Mouse (Mus musculus) heart, embryonic 12.5 days (tissue): ENCODE measurements around the gene Sfxn5. TPM values are rescaled to one million over a fixed set of nuclear protein-coding genes. Genes with fewer than 3 reads are reported as not detected.

ENCODE experiments used
- ATAC-seq: fragments of 200-750 bp; cut with Nextera tagmentation; 2 replicates; pipeline ENCODE4 v1.8.0; 2017; ENCODE audit warnings: moderate TSS enrichment, moderate library complexity; ENCODE audit not compliant: insufficient number of reproducible peaks, low FRiP score
- H3K27ac ChIP-seq: fragments of 300-500 bp; sonication (generic); 2 replicates; pipeline ENCODE4 v1.5.1; 2016; ENCODE audit warnings: mild to moderate bottlenecking, moderate library complexity; ENCODE audit not compliant: poor library complexity, severe bottlenecking
- H3K27me3 ChIP-seq: fragments of 300-500 bp; sonication (generic); replicated peaks from 2 replicates; pipeline ENCODE4 v1.6.1; 2016; ENCODE audit warnings: mild to moderate bottlenecking, moderate library complexity
- H3K36me3 ChIP-seq: fragments of 300-500 bp; sonication (generic); 2 replicates; pipeline ENCODE4 v1.6.1; 2016; ENCODE audit warnings: mild to moderate bottlenecking, moderate library complexity
- H3K4me1 ChIP-seq: fragments of 300-500 bp; sonication (generic); replicated peaks from 2 replicates; pipeline ENCODE4 v1.6.1; 2016; ENCODE audit warnings: mild to moderate bottlenecking
- H3K4me2 ChIP-seq: fragments of 300-500 bp; sonication (generic); 2 replicates; pipeline ENCODE4 v1.6.1; 2016; ENCODE audit warnings: mild to moderate bottlenecking, moderate library complexity
- H3K4me3 ChIP-seq: fragments of 300-500 bp; sonication (generic); 2 replicates; pipeline ENCODE4 v1.5.1; 2016; ENCODE audit warnings: mild to moderate bottlenecking
- H3K9ac ChIP-seq: fragments of 300-500 bp; sonication (generic); 2 replicates; pipeline ENCODE4 v1.6.1; 2016; ENCODE audit warnings: mild to moderate bottlenecking, moderate library complexity
- H3K9me3 ChIP-seq: fragments of 300-500 bp; sonication (generic); replicated peaks from 2 replicates; pipeline ENCODE4 v1.6.1; 2016; ENCODE audit warnings: mild to moderate bottlenecking, moderate library complexity
- WGBS: fragments of 180-500 bp; shearing (Covaris S2); methylation state at CpG from one replicate; pipeline ENCODE4 v1.1.7; 2016; 5-methylcytosine and 5-hydroxymethylcytosine counted together
- polyA plus RNA-seq: library from polyadenylated mRNA; unstranded; fragments of >200 nt; fragmentation: Nextera tagmentation; extraction: Ambion mirVana; gene quantifications from 2 replicates; pipeline ENCODE4 v1.2.1, GENCODE M21; 2016

Sfxn5 gene
- polyA plus RNA-seq, 1 experiment from 2014 or later, result 3.9 TPM

GRCm38 (mm10) chr6:85373066-85373860 lies 40.0 kb upstream of the Sfxn5 start:
- WGBS, result 75% methylated on average over 10 of the region's 10 CpGs

GRCm38 (mm10) chr6:85372496-85372895 lies 39.3 kb upstream of the Sfxn5 start:
- WGBS, result 75% methylated on average over 2 of the region's 2 CpGs

More at GRCm38 (mm10) chr6:85373066-85373860, 40.0 kb upstream of the Sfxn5 start:
- Histone ChIP-seq H3K4me1 (peaks cover 66% of the 10 kb centered on the region), H3K27ac (peak overlapping the region; percentile 69), H3K4me3 (peak overlapping the region; percentile 80), H3K9me3 (no peaks in the 10 kb centered on the region), H3K36me3 (peaks cover 7% of the 10 kb centered on the region), H3K4me2 (peak overlapping the region; percentile 78), H3K27me3 (no peaks in the 10 kb centered on the region), H3K9ac (peak overlapping the region; percentile 97)
- no peak for ATAC-seq

GRCm38 (mm10) chr6:85371859-85372405 lies 38.7 kb upstream of the Sfxn5 start:
- no peaks in the 10 kb centered on the region for H3K9me3 ChIP-seq
- H3K9ac ChIP-seq, result peak overlapping the region; percentile 97
- H3K4me1 ChIP-seq, result peaks cover 68% of the 10 kb centered on the region
- H3K4me2 ChIP-seq, result peak overlapping the region; percentile 78
- H3K27ac ChIP-seq, result peak overlapping the region; percentile 69
- whole genome bisulfite sequencing, result 60% methylated on average over 6 of the region's 6 CpGs
- no peaks in the 10 kb centered on the region for H3K27me3 ChIP-seq
- ATAC-seq, result no peak
- peak overlapping the region; percentile 80 for H3K4me3 ChIP-seq
- peaks cover 7% of the 10 kb centered on the region for H3K36me3 ChIP-seq

More at GRCm38 (mm10) chr6:85372496-85372895, 39.3 kb upstream of the Sfxn5 start:
- Histone ChIP-seq H3K4me2 (peak overlapping the region; percentile 78), H3K9ac (peak overlapping the region; percentile 97), H3K36me3 (peaks cover 7% of the 10 kb centered on the region), H3K4me3 (peak overlapping the region; percentile 80), H3K9me3 (no peaks in the 10 kb centered on the region), H3K27me3 (no peaks in the 10 kb centered on the region), H3K4me1 (peaks cover 68% of the 10 kb centered on the region), H3K27ac (peak overlapping the region; percentile 69)
- ATAC-seq, result no peak

DNA sequence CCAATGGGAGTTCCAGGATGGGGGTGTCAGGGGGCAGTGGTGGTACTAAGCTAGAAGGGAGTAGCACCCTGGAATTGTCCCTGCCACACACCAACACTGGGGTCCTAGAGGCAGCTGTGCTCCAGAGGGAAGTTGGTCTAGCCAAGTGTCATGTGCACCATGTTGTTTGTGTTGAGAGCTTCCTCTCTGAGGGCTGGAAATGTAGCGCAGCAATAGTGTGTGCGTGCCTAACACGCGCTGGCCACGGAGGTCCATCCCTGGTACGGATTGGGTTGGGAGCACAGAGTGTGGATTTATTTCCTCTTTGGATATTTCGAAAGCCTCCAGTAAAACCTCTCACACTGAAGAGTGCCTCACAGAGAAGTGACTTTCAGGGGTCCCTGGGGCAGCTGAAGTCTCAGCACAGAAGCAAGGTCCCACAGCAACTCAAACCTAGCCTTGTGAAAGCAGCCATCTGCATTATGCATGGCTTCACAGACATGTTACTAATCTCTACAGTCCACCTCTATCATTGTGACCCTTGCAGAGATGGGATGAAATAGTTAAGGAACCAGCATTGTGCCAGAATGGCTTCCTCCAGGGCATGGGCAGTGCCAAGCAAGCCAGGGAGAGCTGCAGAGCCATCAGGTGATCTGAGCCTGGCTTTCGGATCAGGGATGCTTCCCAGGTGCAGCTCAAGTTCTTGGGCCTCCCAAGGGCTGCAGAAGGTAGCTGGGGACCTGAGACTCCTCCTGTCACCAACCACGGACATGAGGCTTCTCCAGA lies 37.6 kb upstream of the Sfxn5 start:
- 93% methylated on average over 9 of the region's 9 CpGs for WGBS
- Histone ChIP-seq H3K4me2 (peak overlapping the region; percentile 78), H3K4me3 (no peak overlapping the region), H3K36me3 (peaks cover 7% of the 10 kb centered on the region), H3K27me3 (no peaks in the 10 kb centered on the region), H3K9ac (no peak overlapping the region), H3K4me1 (peaks cover 79% of the 10 kb centered on the region), H3K9me3 (no peaks in the 10 kb centered on the region), H3K27ac (no peak overlapping the region)
- no peak for ATAC-seq

GRCm38 (mm10) chr6:85370041-85370440 lies 36.8 kb upstream of the Sfxn5 start:
- H3K9ac ChIP-seq, result no peak overlapping the region
- H3K4me3 ChIP-seq, result no peak overlapping the region
- 69% methylated on average over 5 of the region's 5 CpGs for WGBS
- H3K27me3 ChIP-seq, result no peaks in the 10 kb centered on the region
- H3K27ac ChIP-seq, result peak overlapping the region; percentile 95
- no peaks in the 10 kb centered on the region for H3K9me3 ChIP-seq
- peaks cover 13% of the 10 kb centered on the region for H3K36me3 ChIP-seq
- H3K4me1 ChIP-seq, result peaks cover 87% of the 10 kb centered on the region
- ATAC-seq, result no peak
- peak overlapping the region; percentile 49; the same call in 1 of the 2 replicates for H3K4me2 ChIP-seq

DNA sequence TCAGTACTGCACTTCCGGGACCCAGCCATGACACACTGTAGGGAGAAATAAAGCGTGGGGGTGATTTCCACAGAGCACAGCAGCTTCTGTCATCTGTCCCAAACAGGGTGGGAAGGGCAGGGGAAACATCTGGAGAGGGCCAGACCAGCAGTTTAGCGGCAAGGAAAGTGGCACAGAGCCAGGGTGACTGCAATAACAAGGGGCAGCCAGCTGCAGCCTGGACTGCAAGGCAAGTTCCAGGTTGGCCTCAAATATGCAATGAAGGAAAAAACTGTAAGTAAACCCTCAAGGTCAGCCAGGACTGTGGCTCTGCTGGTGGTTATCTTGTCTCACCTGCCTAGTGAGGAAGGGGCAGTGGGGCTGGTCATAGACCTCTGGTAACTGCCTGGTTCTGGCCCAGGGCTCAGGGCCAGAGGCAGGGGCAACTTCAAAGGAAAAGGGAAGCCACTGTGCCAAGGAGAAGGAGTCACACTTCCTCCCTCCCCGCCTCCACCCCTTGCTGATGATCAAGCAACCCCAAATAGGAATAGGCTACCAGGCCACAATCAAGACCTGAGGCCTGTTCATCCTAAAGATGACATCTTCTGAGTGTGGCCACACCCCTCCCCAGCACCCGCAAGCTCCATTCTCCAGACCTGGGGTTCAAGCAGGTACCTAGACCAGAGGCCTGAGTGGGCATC lies 36.1 kb upstream of the Sfxn5 start:
- Histone ChIP-seq H3K9ac (peak overlapping the region; percentile 26), H3K27me3 (no peaks in the 10 kb centered on the region), H3K4me2 (peak overlapping the region; percentile 49), H3K9me3 (no peaks in the 10 kb centered on the region), H3K27ac (peak overlapping the region; percentile 95), H3K4me3 (peak overlapping the region; percentile 0; the same call in 1 of the 2 replicates), H3K4me1 (peaks cover 94% of the 10 kb centered on the region), H3K36me3 (peaks cover 18% of the 10 kb centered on the region)
- peak; percentile 10; the same call in 1 of the 2 replicates for ATAC-seq
- WGBS, result 55% methylated on average over 5 of the region's 5 CpGs

- H3K4me3 ChIP-seq, result no peak overlapping the region
- peaks cover 100% of the 10 kb centered on the region for H3K4me1 ChIP-seq
- peaks cover 18% of the 10 kb centered on the region for H3K36me3 ChIP-seq
- H3K9me3 ChIP-seq, result no peaks in the 10 kb centered on the region
- no peak for ATAC-seq
- H3K9ac ChIP-seq, result 0 out of 2 replicates have a peak overlapping the region, but pooled peaks have one; percentile 26
- peak overlapping the region; percentile 49 for H3K4me2 ChIP-seq
- WGBS, result 59% methylated on average over 5 of the region's 5 CpGs
- peak overlapping the region; percentile 95 for H3K27ac ChIP-seq
- no peaks in the 10 kb centered on the region for H3K27me3 ChIP-seq
These were observed 35.5 kb upstream of the Sfxn5 start for GRCm38 (mm10) chr6:85368722-85369121.

- peaks cover 98% of the 10 kb centered on the region for H3K4me1 ChIP-seq
- WGBS, result 93% methylated on average over 1 of the region's 1 CpGs
- H3K27me3 ChIP-seq, result no peaks in the 10 kb centered on the region
- ATAC-seq, result no peak
- no peak overlapping the region for H3K4me3 ChIP-seq
- no peak overlapping the region; the same call in 1 of the 2 replicates for H3K9ac ChIP-seq
- H3K4me2 ChIP-seq, result peak overlapping the region; percentile 47; the same call in 1 of the 2 replicates
- H3K27ac ChIP-seq, result peak overlapping the region; percentile 95; the same call in 1 of the 2 replicates
- no peaks in the 10 kb centered on the region for H3K9me3 ChIP-seq
- H3K36me3 ChIP-seq, result peaks cover 18% of the 10 kb centered on the region
These were observed 34.9 kb upstream of the Sfxn5 start for GRCm38 (mm10) chr6:85368166-85368565.

GRCm38 (mm10) chr6:85366387-85366786 lies 33.2 kb upstream of the Sfxn5 start:
- Histone ChIP-seq H3K9ac (no peak overlapping the region; the same call in 1 of the 2 replicates), H3K9me3 (no peaks in the 10 kb centered on the region), H3K27ac (peak overlapping the region; percentile 95), H3K4me3 (no peak overlapping the region), H3K27me3 (no peaks in the 10 kb centered on the region), H3K4me2 (peak overlapping the region; percentile 47), H3K36me3 (peaks cover 18% of the 10 kb centered on the region), H3K4me1 (peaks cover 97% of the 10 kb centered on the region)
- peak; percentile 76; the same call in 1 of the 2 replicates for ATAC-seq
- 32% methylated on average over 1 of the region's 1 CpGs for WGBS

DNA sequence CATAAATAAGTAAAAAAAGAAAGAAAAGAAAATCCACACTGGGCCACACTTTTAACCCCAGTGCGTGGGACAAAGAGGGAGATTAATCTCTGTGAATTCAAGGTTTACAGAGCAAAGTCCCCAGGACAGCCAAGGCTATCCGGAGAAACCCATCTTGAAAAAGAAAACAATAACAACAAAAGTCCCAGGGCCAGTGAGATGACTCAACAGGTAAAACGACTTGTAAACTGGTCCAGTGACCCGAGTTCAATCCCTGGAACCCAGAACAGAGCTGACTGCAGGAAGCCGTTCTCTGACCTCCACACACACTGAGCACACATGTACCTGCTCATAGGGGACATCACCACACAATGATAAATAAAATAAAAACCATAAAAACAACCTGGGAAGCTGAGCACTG lies 31.2 kb upstream of the Sfxn5 start:
- 79% methylated on average over 5 of the region's 5 CpGs for WGBS
- Histone ChIP-seq H3K27me3 (no peaks in the 10 kb centered on the region), H3K9me3 (no peaks in the 10 kb centered on the region), H3K36me3 (peaks cover 15% of the 10 kb centered on the region), H3K4me3 (no peak overlapping the region), H3K9ac (peak overlapping the region; percentile 46), H3K4me1 (peaks cover 92% of the 10 kb centered on the region), H3K27ac (peak overlapping the region; percentile 95), H3K4me2 (peak overlapping the region; percentile 17; the same call in 1 of the 2 replicates)
- no peak for ATAC-seq
